8 mouse cellular contexts compared by ENCODE assay signal in the genomic region with DNA sequence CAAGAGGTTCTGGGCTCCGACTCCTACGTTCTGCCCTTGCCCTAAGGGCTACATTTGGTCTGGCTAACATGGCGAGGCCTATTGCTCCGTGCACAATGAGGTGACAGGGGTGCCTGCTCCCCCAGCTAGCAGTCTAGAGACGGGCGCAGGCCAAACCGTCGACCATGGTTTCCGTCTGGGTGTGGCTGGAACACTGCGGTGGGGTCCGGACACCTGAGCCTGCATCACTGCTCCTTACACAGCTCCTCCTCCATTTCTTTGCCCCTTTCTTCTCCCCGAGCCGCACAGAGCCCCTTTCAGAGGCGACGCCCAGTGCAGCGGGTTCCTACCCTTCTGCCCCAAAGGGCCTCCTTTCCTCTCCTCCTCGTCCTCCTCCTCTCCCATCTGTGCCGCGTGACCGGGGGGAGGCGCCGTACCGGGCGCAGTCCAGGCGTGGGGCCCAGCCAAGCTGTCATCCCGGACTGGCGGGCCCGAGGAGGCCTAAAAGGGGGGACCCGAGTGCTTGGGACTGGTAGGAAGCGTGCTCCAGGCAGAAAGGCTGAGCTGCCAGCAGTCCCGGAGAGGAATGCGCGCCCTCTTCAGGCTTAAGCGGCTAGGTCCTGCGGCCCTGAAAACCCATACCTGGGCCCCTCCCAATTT. TPM values are rescaled to one million over a fixed set of nuclear protein-coding genes. Genes with fewer than 3 reads are reported as not detected.
DNase-seq lines count a peak whose midpoint lies in the region; ATAC-seq and TF ChIP-seq lines count a peak whose summit lies in the region.

No protein-coding gene starts in this region.

- peak overlapping the region; percentile 82 for H3K4me2 ChIP-seq in intestine, embryonic 16.5 days (ENCODE audit: low read depth, low read length)
- peak overlapping the region; percentile 96 for H3K4me2 ChIP-seq in liver, embryonic 16.5 days (ENCODE audit: low read depth, low read length)

- H3K4me1 ChIP-seq in intestine, embryonic 16.5 days (ENCODE audit: control insufficient read depth, insufficient read depth, low read length) = peaks cover 14% of the 10 kb centered on the region
- peaks cover 19% of the 10 kb centered on the region for H3K4me1 ChIP-seq in liver, embryonic 16.5 days (ENCODE audit: control insufficient read depth, low read depth, low read length)

- H3K27me3 ChIP-seq in intestine, embryonic 16.5 days (replicated peaks; ENCODE audit: control insufficient read depth, insufficient read depth, low read length) = no peaks in the 10 kb centered on the region
- no peaks in the 10 kb centered on the region for H3K27me3 ChIP-seq in liver, embryonic 16.5 days (ENCODE audit: control insufficient read depth, insufficient read depth, low read depth, low read length)

- DNase-seq in left cerebral cortex, adult 2 months (ENCODE audit: extremely low spot score in 1 of 2, low spot score in 2 of 2) = peak; percentile 29 to 37
- no peak for DNase-seq in left cerebral cortex, adult 11 months (ENCODE audit: low spot score)
- DNase-seq in embryo, embryonic 10 days (ENCODE audit: low spot score) = peak; percentile 73
- peak; percentile 72 to 82 for DNase-seq in gastrocnemius, postnatal 4 days (ENCODE audit: low spot score in 2 of 2)
- peak; percentile 60 for DNase-seq in neural tube, embryonic 10.5 days (ENCODE audit: extremely low spot score, low spot score)
- DNase-seq in testis, postnatal 14 days (ENCODE audit: low spot score) = peak; percentile 64

- no peaks in the 10 kb centered on the region for H3K36me3 ChIP-seq in intestine, embryonic 16.5 days (ENCODE audit: control insufficient read depth, insufficient read depth, low read length)
- no peaks in the 10 kb centered on the region for H3K36me3 ChIP-seq in liver, embryonic 16.5 days (ENCODE audit: control insufficient read depth, insufficient read depth)

- intact Hi-C loops in left cerebral cortex, adult 2 months (cut with DNase I) = loop anchor here (1.0 to 2.0 kb wide), 2 partner anchors 22 to 25 kb away; partner anchors contain the start of gene Ccne1

- H3K9ac ChIP-seq in intestine, embryonic 16.5 days (ENCODE audit: low read depth, low read length) = peak overlapping the region; percentile 54
- peak overlapping the region; percentile 44 for H3K9ac ChIP-seq in liver, embryonic 16.5 days (ENCODE audit: low read depth, low read length)

- H3K27ac ChIP-seq in left cerebral cortex, adult 2 months = no peak overlapping the region
- peak overlapping the region; percentile 84 for H3K27ac ChIP-seq in intestine, embryonic 16.5 days (ENCODE audit: low read length)
- no peak overlapping the region for H3K27ac ChIP-seq in liver, embryonic 16.5 days (ENCODE audit: low read length)

- whole genome bisulfite sequencing in intestine, embryonic 16.5 days = under 1% methylated on average over 35 of the region's 35 CpGs
- WGBS in liver, embryonic 16.5 days (ENCODE audit: insufficient replicate concordance) = under 1% methylated on average over 35 of the region's 35 CpGs

- TF ChIP-seq CTCF in left cerebral cortex, adult 2 months (IDR thresholded peaks at IDR 0.05) = peak; percentile 33

- peak; percentile 65 for ATAC-seq in intestine, embryonic 16.5 days
- ATAC-seq in liver, embryonic 16.5 days (ENCODE audit: low read depth) = peak; percentile 7; the same call in 1 of the 2 replicates

- H3K9me3 ChIP-seq in intestine, embryonic 16.5 days (ENCODE audit: control insufficient read depth, low read length) = no peaks in the 10 kb centered on the region
- H3K9me3 ChIP-seq in liver, embryonic 16.5 days (replicated peaks; ENCODE audit: control insufficient read depth, low read length) = no peaks in the 10 kb centered on the region

- peak overlapping the region; percentile 45 for H3K4me3 ChIP-seq in left cerebral cortex, adult 2 months
- peak overlapping the region; percentile 54 for H3K4me3 ChIP-seq in intestine, embryonic 16.5 days (ENCODE audit: low read length)
- H3K4me3 ChIP-seq in liver, embryonic 16.5 days (ENCODE audit: low read depth, low read length) = peak overlapping the region; percentile 65

RNA-seq across cellular contexts. Expression of gene Ccne1, which starts 21.6 kb away (rescaled TPM):
- 10 to 100 TPM; 20.0 to 21.8 TPM for total RNA-seq in left cerebral cortex, adult 2 months (2021)
- total RNA-seq in gastrocnemius, postnatal 4 days (2021) = 10 to 100 TPM; 25.3 to 26.2 TPM
- 45.8 and 55.9 TPM in 2 replicates for polyA plus RNA-seq in intestine, embryonic 16.5 days (2015; fragmentation: Nextera tagmentation; extraction: Ambion mirVana)
- 59.0 and 68.6 TPM in 2 replicates for polyA plus RNA-seq in liver, embryonic 16.5 days (2015; fragmentation: Nextera tagmentation; extraction: Ambion mirVana)
